Mouse (Mus musculus) urinary bladder, postnatal 14 days (tissue): ENCODE measurements around the gene Mavs.

Source experiments
- DNase-seq: peaks from one replicate; pipeline ENCODE4 v3.0.0; 2021; ENCODE audit warnings: low spot score

The Mavs gene

GRCm38 (mm10) chr2:131233307-131234126, at the start of gene Mavs:
Mavs (plus strand) TSS chr2:131234063.
- peak; percentile 97 for DNase-seq

- no peak for DNase-seq
Observed at GRCm38 (mm10) chr2:131186343-131186742, 47.5 kb upstream of the Mavs start.

- DNase-seq, result peak; percentile 91
Observed at GRCm38 (mm10) chr2:131186771-131187601, 46.9 kb upstream of the Mavs start, which contains the start of the genes Cdc25b and Spef1. Cdc25b (plus strand) TSS chr2:131186949. Spef1 (minus strand) TSS chr2:131187282.

GRCm38 (mm10) chr2:131187602-131187922, 46.3 kb upstream of the Mavs start:
- DNase-seq, result no peak

GRCm38 (mm10) chr2:131188311-131188710, 45.6 kb upstream of the Mavs start:
- no peak for DNase-seq

GRCm38 (mm10) chr2:131189521-131190309, 44.1 kb upstream of the Mavs start:
- DNase-seq, result no peak

- DNase-seq, result no peak
Observed at GRCm38 (mm10) chr2:131190344-131191004, 43.4 kb upstream of the Mavs start.

- no peak for DNase-seq
Observed at GRCm38 (mm10) chr2:131191005-131191390, 42.9 kb upstream of the Mavs start.

GRCm38 (mm10) chr2:131196606-131197316, 37.1 kb upstream of the Mavs start:
- no peak for DNase-seq

- no peak for DNase-seq
Observed at GRCm38 (mm10) chr2:131200710-131201109, 33.2 kb upstream of the Mavs start.

- no peak for DNase-seq
Observed at GRCm38 (mm10) chr2:131201262-131201661, 32.6 kb upstream of the Mavs start.

- peak; percentile 30 for DNase-seq
Observed at GRCm38 (mm10) chr2:131203816-131204409, 29.9 kb upstream of the Mavs start.

- peak; percentile 98 for DNase-seq
Observed at GRCm38 (mm10) chr2:131204410-131204981, 29.4 kb upstream of the Mavs start.

- DNase-seq, result no peak
Observed at GRCm38 (mm10) chr2:131205521-131206182, 28.2 kb upstream of the Mavs start.

- DNase-seq, result no peak
Observed at GRCm38 (mm10) chr2:131206778-131207177, 27.1 kb upstream of the Mavs start, which contains the start of gene Ap5s1. Ap5s1 (plus strand) TSS chr2:131207078.

GRCm38 (mm10) chr2:131208356-131208755, 25.5 kb upstream of the Mavs start:
- no peak for DNase-seq

GRCm38 (mm10) chr2:131209125-131209795, 24.6 kb upstream of the Mavs start:
- DNase-seq, result no peak

- peak; percentile 97 for DNase-seq
Observed at GRCm38 (mm10) chr2:131209969-131210792, 23.7 kb upstream of the Mavs start.
